Mouse (Mus musculus): ENCODE measurements around the gene Tmigd3.

Tmigd3 gene

GRCm38 (mm10) chr3:105932240-105933071, 61.8 kb downstream of the Tmigd3 start, which contains the start of gene I830077J02Rik:
TSS of gene I830077J02Rik (minus strand) at chr3:105932664.
- DNase-seq (ENCODE audit: low spot score) = no peak

DNA sequence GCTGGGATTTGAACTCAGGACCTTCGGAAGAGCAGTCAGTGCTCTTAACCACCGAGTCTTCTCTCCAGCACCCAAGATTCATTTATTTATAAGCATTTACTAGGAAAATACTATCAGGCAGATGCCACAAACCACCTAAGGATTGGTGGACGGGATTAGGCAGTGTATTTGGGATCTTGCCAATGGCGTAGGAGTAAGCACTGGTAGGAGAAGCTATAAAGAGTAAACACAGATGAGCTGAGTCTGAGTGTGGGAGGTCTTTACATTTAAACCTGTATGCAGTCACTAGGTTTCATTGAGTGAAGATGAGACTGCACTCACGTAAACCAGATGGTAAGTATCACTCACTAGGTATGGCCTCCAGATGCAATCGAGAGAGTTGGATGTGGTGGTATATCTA, 63.2 kb downstream of the Tmigd3 start:
- no peak for DNase-seq (ENCODE audit: low spot score)

GRCm38 (mm10) chr3:105935033-105935432, 64.3 kb downstream of the Tmigd3 start:
- DNase-seq (ENCODE audit: low spot score) = no peak

- DNase-seq (ENCODE audit: low spot score) = no peak
Measured at GRCm38 (mm10) chr3:105936111-105936510, 65.4 kb downstream of the Tmigd3 start.

- DNase-seq (ENCODE audit: low spot score) = no peak
Measured at GRCm38 (mm10) chr3:105951348-105951747, 80.6 kb downstream of the Tmigd3 start.

DNA sequence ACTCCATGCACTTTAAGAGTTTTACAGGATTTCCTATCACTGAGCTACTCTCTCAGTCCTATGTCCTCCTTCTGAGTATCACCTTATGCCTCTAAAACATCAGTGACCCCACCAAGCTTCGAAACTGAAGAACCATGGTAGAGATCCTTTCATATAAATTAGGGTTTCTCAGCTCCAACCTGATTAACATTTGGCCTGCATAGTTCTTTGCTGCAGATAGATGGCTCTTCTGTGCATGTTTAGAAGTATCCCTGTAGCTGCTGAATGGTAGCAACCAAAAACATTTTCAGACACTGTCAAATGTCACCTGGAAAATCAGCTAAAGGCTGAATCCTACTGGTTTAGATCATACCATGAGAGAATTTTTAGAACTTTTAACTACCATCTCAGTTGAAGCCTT, 86.5 kb downstream of the Tmigd3 start:
- no peak for DNase-seq (ENCODE audit: low spot score)

DNA sequence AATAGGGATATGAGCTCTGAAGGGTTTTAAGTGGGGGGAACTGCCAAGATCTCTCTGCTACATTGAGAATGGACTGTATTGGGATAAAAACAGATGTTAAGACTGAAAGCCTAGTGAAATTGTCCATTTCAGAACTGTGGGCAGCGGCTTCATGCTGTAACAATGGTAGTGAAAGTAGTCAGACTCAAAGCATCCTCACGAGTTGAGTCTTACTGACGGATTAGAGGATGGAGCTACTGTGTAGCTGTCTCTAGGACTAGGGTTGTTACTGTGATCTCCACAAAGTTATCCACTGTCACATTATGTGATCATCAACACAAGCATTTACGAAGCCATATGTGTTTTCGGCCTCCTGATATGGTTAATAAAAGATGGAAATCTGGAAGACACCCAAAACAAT, 87.5 kb downstream of the Tmigd3 start:
- peak; percentile 5 for DNase-seq (ENCODE audit: low spot score)

GRCm38 (mm10) chr3:105958974-105959580, 88.4 kb downstream of the Tmigd3 start, which contains the start of gene Wdr77:
TSS of gene Wdr77 (plus strand) at chr3:105959369.
- peak; percentile 99 for DNase-seq (ENCODE audit: low spot score)

GRCm38 (mm10) chr3:105959585-105959984, 88.9 kb downstream of the Tmigd3 start:
- no peak for DNase-seq (ENCODE audit: low spot score)

- DNase-seq (ENCODE audit: low spot score) = no peak
Measured at GRCm38 (mm10) chr3:105959999-105960398, 89.3 kb downstream of the Tmigd3 start, which contains the start of gene Atp5f1. TSS of gene Atp5f1 (minus strand) at chr3:105960099.

GRCm38 (mm10) chr3:105960700-105961099, 90.0 kb downstream of the Tmigd3 start:
- peak; percentile 22 for DNase-seq (ENCODE audit: low spot score)

DNA sequence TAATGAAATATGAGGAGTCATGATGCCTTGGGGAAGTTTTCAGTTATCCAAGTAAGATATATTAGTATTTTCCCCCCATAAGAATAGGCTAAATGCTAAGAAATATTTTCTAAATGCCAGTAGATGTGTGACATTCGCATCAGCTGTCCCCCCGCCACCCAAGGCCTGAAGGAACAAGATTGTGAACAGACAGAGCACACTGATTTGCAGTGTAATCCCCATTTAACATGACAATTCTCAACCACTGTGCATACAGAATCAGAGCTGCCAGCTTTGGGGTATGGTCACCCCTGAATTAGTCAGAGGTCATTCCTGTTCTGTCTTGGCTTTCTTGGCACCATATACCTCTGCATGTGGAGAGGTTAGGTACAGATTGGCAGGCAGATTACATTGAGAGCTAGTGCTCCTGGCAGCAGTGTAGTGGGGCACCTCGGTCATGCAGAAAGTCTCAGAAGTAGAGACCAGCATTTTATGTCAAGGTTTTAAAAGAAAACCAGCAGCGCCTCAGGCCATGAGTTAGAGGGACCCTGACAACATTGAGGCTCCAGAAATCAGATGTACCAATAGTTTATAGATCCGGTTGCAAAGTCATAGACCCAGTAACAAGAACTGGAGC, 101.2 kb downstream of the Tmigd3 start:
- no peak for DNase-seq (ENCODE audit: low spot score)

DNA sequence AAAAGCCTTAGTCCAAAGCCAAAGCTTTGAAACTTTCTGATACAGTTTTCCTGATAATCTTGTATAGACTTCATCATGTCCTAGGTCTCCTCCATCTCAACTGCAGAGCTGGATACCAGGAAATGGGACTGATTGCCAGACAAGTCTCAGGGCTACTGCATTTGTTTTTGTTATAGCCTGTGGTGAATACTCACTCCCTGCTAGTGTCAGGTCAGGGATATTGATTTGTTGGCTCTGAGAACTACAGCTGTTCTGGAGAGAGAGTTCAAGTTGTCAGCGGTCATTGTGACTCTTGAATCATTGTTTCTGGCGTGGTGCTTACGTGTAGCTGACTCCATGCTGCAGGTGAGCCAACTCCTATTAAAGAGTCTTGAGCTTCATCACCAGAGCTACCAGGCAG, 102.7 kb downstream of the Tmigd3 start, which contains the start of gene Ovgp1:
Ovgp1 (plus strand) TSS at position 301 of the 400 bp plus-strand sequence.
- no peak for DNase-seq (ENCODE audit: low spot score)

Data from retina, embryonic 14.5 days (tissue).